ENCODE assay signal across 9 mouse cellular contexts in the genomic region with DNA sequence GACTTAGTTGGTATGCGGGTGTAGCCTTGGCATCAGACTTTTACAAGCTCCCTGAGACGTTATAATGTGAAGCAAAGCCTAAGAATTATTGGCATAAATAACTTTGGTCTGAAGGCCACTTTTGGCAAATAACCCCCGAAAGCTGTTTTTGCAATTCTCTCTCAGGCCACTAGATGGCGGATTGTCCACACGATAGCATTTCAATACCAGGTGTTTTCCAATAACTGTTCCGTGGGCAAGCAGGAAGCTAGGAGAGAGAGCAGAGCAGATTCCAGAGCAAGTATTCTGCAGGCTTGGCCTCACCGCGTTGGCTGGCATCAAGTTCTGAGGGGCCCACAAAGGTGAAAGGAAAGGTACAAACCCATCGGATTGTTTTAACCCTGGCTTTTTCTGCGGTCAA. TPM values are rescaled to one million over a fixed set of nuclear protein-coding genes. Genes with fewer than 3 reads are reported as not detected.
DNase-seq lines count a peak whose midpoint lies in the region; ATAC-seq and TF ChIP-seq lines count a peak whose summit lies in the region.
"Had no signal": no experiment of that assay in that cellular context is flagged by ENCODE, and none has a peak within 500 bp of the region (broad histone marks: within the 10 kb centered on the region; RNA-seq: fewer than 3 reads in every experiment).

No protein-coding gene starts in this region.

- TF ChIP-seq CTCF in stomach, postnatal 0 days (IDR thresholded peaks at IDR 0.05; ENCODE audit: low read depth): peak; percentile 96

- peak overlapping the region; percentile 16; the same call in 1 of the 2 replicates for H3K4me2 ChIP-seq in limb, embryonic 11.5 days (ENCODE audit: low read depth, severe bottlenecking)
- no peak overlapping the region; the same call in 1 of the 2 replicates for H3K4me2 ChIP-seq in stomach, postnatal 0 days (replicated peaks; ENCODE audit: low read depth)

- H3K36me3 ChIP-seq in limb, embryonic 11.5 days (ENCODE audit: control insufficient read depth, insufficient read depth, low read length): no peaks in the 10 kb centered on the region
- no peaks in the 10 kb centered on the region for H3K36me3 ChIP-seq in stomach, postnatal 0 days (ENCODE audit: control insufficient read depth, insufficient read depth, low read length)

- no peak for TF ChIP-seq EP300 in stomach, postnatal 0 days (optimal IDR thresholded peaks at IDR 0.05)

- no peak overlapping the region for H3K4me3 ChIP-seq in limb, embryonic 11.5 days (ENCODE audit: low read depth, low read length)
- no peak overlapping the region for H3K4me3 ChIP-seq in stomach, postnatal 0 days (ENCODE audit: low read depth, low read length)
- H3K4me3 ChIP-seq: erythroblast, embryonic 14.5 days had no signal

- no peak overlapping the region for H3K27ac ChIP-seq in limb, embryonic 11.5 days (replicated peaks; ENCODE audit: low read depth, low read length)
- H3K27ac ChIP-seq in stomach, postnatal 0 days (replicated peaks): no peak overlapping the region

- H3K9ac ChIP-seq in limb, embryonic 11.5 days (ENCODE audit: low read length): no peak overlapping the region
- no peak overlapping the region for H3K9ac ChIP-seq in stomach, postnatal 0 days (ENCODE audit: low read length)

- WGBS in limb, embryonic 11.5 days: 15% methylated on average over 10 of the region's 10 CpGs
- WGBS in stomach, postnatal 0 days: 10% methylated on average over 10 of the region's 10 CpGs

- peaks cover 8% of the 10 kb centered on the region for H3K4me1 ChIP-seq in limb, embryonic 11.5 days (ENCODE audit: control insufficient read depth, insufficient read depth, low read length)
- H3K4me1 ChIP-seq in stomach, postnatal 0 days (replicated peaks; ENCODE audit: control insufficient read depth, insufficient read depth): no peaks in the 10 kb centered on the region

- H3K27me3 ChIP-seq in limb, embryonic 11.5 days (ENCODE audit: control insufficient read depth, insufficient read depth, low read length): no peaks in the 10 kb centered on the region
- no peaks in the 10 kb centered on the region for H3K27me3 ChIP-seq in stomach, postnatal 0 days (ENCODE audit: control insufficient read depth, insufficient read depth, low read length)

- no peaks in the 10 kb centered on the region for H3K9me3 ChIP-seq in limb, embryonic 11.5 days (ENCODE audit: control insufficient read depth, low read length)
- H3K9me3 ChIP-seq in stomach, postnatal 0 days (ENCODE audit: control insufficient read depth, low read length): no peaks in the 10 kb centered on the region

- peak; percentile 59 for DNase-seq in 416B (ENCODE audit: low read depth)
- peak; percentile 68 to 94 for DNase-seq in adrenal gland, adult (ENCODE audit: inconsistent age in 2 of 2, low spot score in 1 of 2)
- peak; percentile 81 for DNase-seq in embryo, embryonic 10 days (ENCODE audit: low spot score)
- DNase-seq in gastrocnemius, postnatal 4 days (ENCODE audit: low spot score in 2 of 2): peak; percentile 30 to 58
- DNase-seq in kidney, adult 8-10 months: peak; percentile 63 to 78
- peak; percentile 87 for DNase-seq in limb, embryonic 11.5 days (ENCODE audit: low spot score)
- peak; percentile 71 for DNase-seq in naive thymus-derived CD4-positive, alpha-beta T cell, adult 2 months (ENCODE audit: low read depth)
- peak; percentile 75 for DNase-seq in stomach, postnatal 0 days (ENCODE audit: low spot score)

- ATAC-seq in limb, embryonic 11.5 days (ENCODE audit: insufficient number of reproducible peaks, low FRiP score, low TSS enrichment, low read depth): no peak
- ATAC-seq in stomach, postnatal 0 days (ENCODE audit: low FRiP score, low TSS enrichment): peak; percentile 73

RNA-seq across cellular contexts. Expression of a gene that starts 29.2 kb away (rescaled TPM):
- 10 to 100 TPM; 28.3 to 34.2 TPM for total RNA-seq in gastrocnemius, postnatal 4 days (2021)
- polyA plus RNA-seq in limb, embryonic 11.5 days (2014; fragmentation: Nextera tagmentation; extraction: Ambion mirVana): 0.79 and 0.88 TPM in 2 replicates
- polyA plus RNA-seq in stomach, postnatal 0 days (2015; fragmentation: Nextera tagmentation; extraction: Ambion mirVana): 13.7 and 17.1 TPM in 2 replicates
